Comparison of ENCODE assay signal across 21 mouse cellular contexts in genomic region chr4:106534256-106534655, GRCm38 (mm10). TPM values are rescaled to one million over a fixed set of nuclear protein-coding genes. Genes with fewer than 3 reads are reported as not detected.
"Had no signal": no experiment of that assay in that cellular context is flagged by ENCODE, and none has a peak within 500 bp of the region (broad histone marks: within the 10 kb centered on the region; RNA-seq: fewer than 3 reads in every experiment).

No protein-coding gene starts in this region.

- H3K4me3 ChIP-seq: kidney, embryonic 15.5 days; left cerebral cortex, adult 2 months; limb, embryonic 10.5 days; liver, embryonic 15.5 days; midbrain, embryonic 10.5 days; myocyte; neural tube, embryonic 15.5 days; stomach, embryonic 15.5 days had no signal

- H3K9ac ChIP-seq: kidney, embryonic 15.5 days; liver, embryonic 15.5 days; neural tube, embryonic 15.5 days; stomach, embryonic 15.5 days had no signal

- DNase-seq: kidney, postnatal 14 days; lung, adult 2 months; lung, postnatal 4 days; midbrain, embryonic 14.5 days; right cerebral cortex, postnatal 14 days had no signal

- H3K9me3 ChIP-seq: kidney, embryonic 15.5 days; limb, embryonic 10.5 days; liver, embryonic 15.5 days; midbrain, embryonic 10.5 days; neural tube, embryonic 15.5 days; stomach, embryonic 15.5 days had no signal

- H3K27me3 ChIP-seq: kidney, embryonic 15.5 days; neural tube, embryonic 15.5 days; stomach, embryonic 15.5 days had no signal

- H3K27ac ChIP-seq: kidney, embryonic 15.5 days; left cerebral cortex, adult 2 months; limb, embryonic 10.5 days; liver, embryonic 15.5 days; midbrain, embryonic 10.5 days; neural tube, embryonic 15.5 days; stomach, embryonic 15.5 days had no signal

- H3K36me3 ChIP-seq: kidney, embryonic 15.5 days; limb, embryonic 10.5 days; liver, embryonic 15.5 days; midbrain, embryonic 10.5 days; neural tube, embryonic 15.5 days; stomach, embryonic 15.5 days had no signal

- ATAC-seq: lung, postnatal 0 days had no signal

- H3K4me2 ChIP-seq: kidney, embryonic 15.5 days; liver, embryonic 11.5 days; liver, embryonic 15.5 days; neural tube, embryonic 15.5 days; stomach, embryonic 15.5 days had no signal

- H3K4me1 ChIP-seq: neural tube, embryonic 15.5 days; stomach, embryonic 15.5 days had no signal

RNA-seq across cellular contexts. Expression of gene Bsnd, which starts 42.2 kb away (rescaled TPM):
- total RNA-seq: layer of hippocampus, adult 8-10 months; left cerebral cortex, adult 2 months; left cerebral cortex, postnatal 14 days; megakaryocyte, adult 5-6 weeks had no signal
- polyA plus RNA-seq: large intestine, adult 2 months; limb, embryonic 10.5 days; limb, embryonic 14.5 days; liver, embryonic 11.5 days; liver, embryonic 15.5 days; lung, adult 2 months; lung, postnatal 0 days; midbrain, embryonic 10.5 days; midbrain, embryonic 14.5 days; myocyte; neural tube, embryonic 11.5 days; neural tube, embryonic 15.5 days; stomach, embryonic 15.5 days had no signal
